Mouse (Mus musculus) heart, postnatal 0 days (tissue): ENCODE measurements around the gene Abca13. TPM values are rescaled to one million over a fixed set of nuclear protein-coding genes. Genes with fewer than 3 reads are reported as not detected.
A peak's percentile ranks its signal among the peaks of the same experiment; 100 is the strongest.

Experiments used
- ATAC-seq: fragments of 200-750 bp; cut with Nextera tagmentation; 2 replicates; pipeline ENCODE4 v1.8.0; 2017; ENCODE audit warnings: low read depth, moderate number of reproducible peaks, moderate library complexity; ENCODE audit not compliant: insufficient read depth
- DNase-seq: peaks from one replicate; pipeline ENCODE4 v3.0.0-alpha.2; 2016; ENCODE audit warnings: low spot score
- H3K27ac ChIP-seq: fragments of 300-500 bp; sonication (generic); 2 replicates; pipeline ENCODE4 v1.5.1; 2014; ENCODE audit warnings: low read depth, mild to moderate bottlenecking
- H3K27me3 ChIP-seq: fragments of 300-500 bp; sonication (generic); 2 replicates; pipeline ENCODE4 v1.6.1; 2014; ENCODE audit warnings: low read length, mixed read lengths; ENCODE audit not compliant: control insufficient read depth, insufficient read depth
- H3K36me3 ChIP-seq: fragments of 300-500 bp; sonication (generic); replicated peaks from 2 replicates; pipeline ENCODE4 v1.6.1; 2014; ENCODE audit warnings: low read length, mixed read lengths; ENCODE audit not compliant: control insufficient read depth, insufficient read depth
- H3K4me1 ChIP-seq: fragments of 300-500 bp; sonication (generic); 2 replicates; pipeline ENCODE4 v1.6.1; 2014; ENCODE audit warnings: antibody characterized with exemption; ENCODE audit not compliant: control insufficient read depth, insufficient read depth
- H3K4me2 ChIP-seq: fragments of 300-500 bp; sonication (generic); 2 replicates; pipeline ENCODE4 v1.6.1; 2014; ENCODE audit warnings: low read depth, mild to moderate bottlenecking, low read length, moderate library complexity
- H3K4me3 ChIP-seq: fragments of 300-500 bp; sonication (generic); 2 replicates; pipeline ENCODE4 v1.5.1; 2014; ENCODE audit warnings: low read depth, low read length
- H3K9ac ChIP-seq: fragments of 300-500 bp; sonication (generic); replicated peaks from 2 replicates; pipeline ENCODE4 v1.6.1; 2014; ENCODE audit warnings: low read depth, low read length, mixed read lengths
- H3K9me3 ChIP-seq: fragments of 300-500 bp; sonication (generic); replicated peaks from 2 replicates; pipeline ENCODE4 v1.6.1; 2016; ENCODE audit warnings: low read length; ENCODE audit not compliant: control insufficient read depth
- CTCF ChIP-seq: IDR thresholded peaks from 2 replicates; pipeline ENCODE4 v1.5.1; 2016; ENCODE audit warnings: antibody characterized with exemption, control low read depth, low read depth
- EP300 ChIP-seq: IDR thresholded peaks from 2 replicates; pipeline ENCODE4 v1.6.1; 2016; ENCODE audit warnings: antibody characterized with exemption, low read depth
- WGBS: fragments of 180-500 bp; shearing (Covaris S2); extraction: QIAGEN DNeasy Blood & Tissue Kit; methylation state at CpG from one replicate; pipeline ENCODE4 v1.1.7; 2014; 5-methylcytosine and 5-hydroxymethylcytosine counted together
- polyA plus RNA-seq: library from polyadenylated mRNA; unstranded; fragments of >200 nt; fragmentation: Nextera tagmentation; extraction: Ambion mirVana; gene quantifications from 2 replicates; pipeline ENCODE4 v1.2.1, GENCODE M21; 2015
- total RNA-seq: library from RNA; depleted of rRNA; stranded (reverse); fragments of >200 nt; gene quantifications from 2 replicates; pipeline ENCODE4 v1.2.3, GENCODE M21; 2014; ENCODE audit warnings: low replicate concordance

Gene Abca13
- total and polyA plus RNA-seq, 2 experiments from 2014 or later, result under 0.01 to 0.04 TPM

GRCm38 (mm10) chr11:9291168-9291567 is 99.4 kb downstream of the Abca13 start:
- no peak overlapping the region for H3K9ac ChIP-seq
- H3K4me3 ChIP-seq, result no peak overlapping the region
- WGBS, result 72% methylated on average over 7 of the region's 7 CpGs
- DNase-seq, result no peak
- TF ChIP-seq CTCF (no peak), EP300 (no peak)
- no peaks in the 10 kb centered on the region for H3K4me1 ChIP-seq
- no peak overlapping the region for H3K27ac ChIP-seq
- H3K4me2 ChIP-seq, result no peak overlapping the region
- no peak for ATAC-seq
- no peaks in the 10 kb centered on the region for H3K9me3 ChIP-seq
- H3K36me3 ChIP-seq, result no peaks in the 10 kb centered on the region
- no peaks in the 10 kb centered on the region for H3K27me3 ChIP-seq

GRCm38 (mm10) chr11:9299615-9300014 is 107.9 kb downstream of the Abca13 start:
- Histone ChIP-seq H3K9me3 (no peaks in the 10 kb centered on the region), H3K4me2 (no peak overlapping the region), H3K4me1 (no peaks in the 10 kb centered on the region), H3K27me3 (no peaks in the 10 kb centered on the region), H3K27ac (no peak overlapping the region), H3K9ac (no peak overlapping the region), H3K4me3 (no peak overlapping the region), H3K36me3 (no peaks in the 10 kb centered on the region)
- TF ChIP-seq EP300 (no peak), CTCF (no peak)
- WGBS, result 47% methylated on average over 1 of the region's 1 CpGs
- DNase-seq, result no peak
- ATAC-seq, result no peak

- ATAC-seq (no peak), DNase-seq (no peak)
- H3K9ac ChIP-seq, result no peak overlapping the region
- no peaks in the 10 kb centered on the region for H3K36me3 ChIP-seq
- TF ChIP-seq CTCF (no peak), EP300 (no peak)
- H3K27ac ChIP-seq, result no peak overlapping the region
- WGBS, result 75% methylated on average over 4 of the region's 4 CpGs
- H3K27me3 ChIP-seq, result no peaks in the 10 kb centered on the region
- H3K9me3 ChIP-seq, result no peaks in the 10 kb centered on the region
- no peak overlapping the region for H3K4me2 ChIP-seq
- H3K4me1 ChIP-seq, result no peaks in the 10 kb centered on the region
- no peak overlapping the region for H3K4me3 ChIP-seq
Measured at GRCm38 (mm10) chr11:9305450-9305849, 113.7 kb downstream of the Abca13 start.

GRCm38 (mm10) chr11:9316545-9316944 is 124.8 kb downstream of the Abca13 start:
- no peak for DNase-seq
- Histone ChIP-seq H3K9me3 (no peaks in the 10 kb centered on the region), H3K36me3 (no peaks in the 10 kb centered on the region), H3K4me1 (no peaks in the 10 kb centered on the region), H3K4me2 (no peak overlapping the region), H3K27me3 (no peaks in the 10 kb centered on the region), H3K4me3 (no peak overlapping the region), H3K9ac (no peak overlapping the region), H3K27ac (no peak overlapping the region)
- whole genome bisulfite sequencing, result 44% methylated on average over 3 of the region's 3 CpGs
- no peak for TF ChIP-seq EP300
- TF ChIP-seq CTCF, result no peak
- no peak for ATAC-seq

GRCm38 (mm10) chr11:9317076-9317929 is 125.6 kb downstream of the Abca13 start:
- peak; percentile 11 for DNase-seq
- Histone ChIP-seq H3K4me2 (no peak overlapping the region), H3K9ac (no peak overlapping the region), H3K4me1 (no peaks in the 10 kb centered on the region), H3K36me3 (no peaks in the 10 kb centered on the region), H3K27ac (no peak overlapping the region), H3K27me3 (no peaks in the 10 kb centered on the region), H3K9me3 (no peaks in the 10 kb centered on the region), H3K4me3 (no peak overlapping the region)
- WGBS, result 29% methylated on average over 6 of the region's 6 CpGs
- ATAC-seq, result no peak
- TF ChIP-seq CTCF (peak; percentile 94), EP300 (no peak)
